Mouse (Mus musculus) heart, postnatal 36 days (tissue): Measurements from ENCODE around the gene Ddit4. TPM values are rescaled to one million over a fixed set of nuclear protein-coding genes. Genes with fewer than 3 reads are reported as not detected.
A peak's percentile ranks its signal among the peaks of the same experiment; 100 is the strongest.

Source experiments
- DNase-seq, 2 experiments: peaks; one replicate each; pipeline ENCODE4 v3.0.0; 2021 to 2022
- intact Hi-C: fragments of 180-260 bp; cut with DNase I; formaldehyde crosslinking; loops from one replicate; pipeline ENCODE4 v1.15.1; 2025
- total RNA-seq, 2 experiments: library from RNA; stranded (reverse); gene quantifications; 2 replicates each; pipeline ENCODE4 v1.2.3; 2021

Ddit4 gene
- total RNA-seq, 2 experiments from 2014 or later = 37.1 to 64.2 TPM

DNA sequence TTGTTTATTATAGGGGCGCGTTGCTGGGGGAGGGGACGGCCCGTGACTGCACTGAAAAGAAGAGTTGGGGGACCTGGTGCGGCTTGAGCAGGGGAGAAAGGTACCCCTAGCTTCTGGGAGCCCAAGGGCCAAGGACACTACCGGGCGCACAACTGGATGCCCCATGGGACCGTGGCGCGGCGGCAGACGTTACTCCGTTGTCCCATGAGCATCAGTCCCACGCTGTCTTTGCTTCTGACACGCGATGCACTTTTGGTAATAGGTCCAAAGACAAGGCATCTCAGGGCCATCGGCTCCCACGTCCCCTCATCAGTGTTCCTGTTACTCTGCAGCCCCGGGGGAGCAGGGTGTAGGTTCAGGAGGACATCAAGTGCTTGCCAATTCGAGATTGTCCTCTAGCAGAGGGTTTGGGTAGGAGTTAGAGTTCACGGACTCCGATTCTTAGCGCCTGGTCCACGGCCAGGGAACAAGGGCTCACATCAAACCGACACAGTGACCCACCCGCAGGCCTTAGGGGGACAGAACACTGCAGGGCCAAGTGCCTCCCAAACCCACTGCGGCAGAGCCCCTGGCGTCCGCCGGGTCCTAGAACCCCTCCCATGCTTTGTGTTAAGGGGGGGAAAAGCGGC is 632 bp upstream of the Ddit4 start:
- intact Hi-C loops = loop anchor here (1.0 kb wide), 1 partner anchor 22 kb away; no protein-coding TSS in a partner anchor
- DNase-seq = peak; percentile 76 to 84

DNA sequence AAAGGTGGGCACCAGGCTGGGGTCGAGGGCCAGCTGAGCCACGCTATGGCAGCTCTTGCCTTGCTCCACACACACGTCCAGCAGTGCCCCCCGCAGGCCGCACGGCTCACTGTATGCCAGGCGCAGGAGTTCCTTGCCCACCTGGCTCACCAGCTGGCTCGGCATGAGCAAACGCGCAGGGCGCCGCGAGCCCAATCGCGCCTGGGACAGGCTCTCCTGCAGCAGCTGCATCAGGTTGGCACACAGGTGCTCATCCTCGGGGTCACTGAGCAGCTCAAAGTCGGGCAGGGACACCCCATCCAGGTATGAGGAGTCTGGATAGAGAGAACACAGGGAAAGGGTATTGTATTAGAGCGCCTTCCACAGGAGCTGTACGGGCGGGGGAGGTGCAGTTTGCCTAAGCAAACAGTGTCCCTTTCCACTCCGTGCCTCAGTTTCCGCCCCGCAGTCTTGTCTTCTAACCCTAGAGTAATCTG is 880 bp downstream of the Ddit4 start:
- intact Hi-C loops = loop anchor here (1.0 to 2.0 kb wide), 3 partner anchors 20 to 55 kb away; partner anchors contain the start of genes Anapc16 and Ascc1
- peak; percentile 77 to 84 for DNase-seq

DNA sequence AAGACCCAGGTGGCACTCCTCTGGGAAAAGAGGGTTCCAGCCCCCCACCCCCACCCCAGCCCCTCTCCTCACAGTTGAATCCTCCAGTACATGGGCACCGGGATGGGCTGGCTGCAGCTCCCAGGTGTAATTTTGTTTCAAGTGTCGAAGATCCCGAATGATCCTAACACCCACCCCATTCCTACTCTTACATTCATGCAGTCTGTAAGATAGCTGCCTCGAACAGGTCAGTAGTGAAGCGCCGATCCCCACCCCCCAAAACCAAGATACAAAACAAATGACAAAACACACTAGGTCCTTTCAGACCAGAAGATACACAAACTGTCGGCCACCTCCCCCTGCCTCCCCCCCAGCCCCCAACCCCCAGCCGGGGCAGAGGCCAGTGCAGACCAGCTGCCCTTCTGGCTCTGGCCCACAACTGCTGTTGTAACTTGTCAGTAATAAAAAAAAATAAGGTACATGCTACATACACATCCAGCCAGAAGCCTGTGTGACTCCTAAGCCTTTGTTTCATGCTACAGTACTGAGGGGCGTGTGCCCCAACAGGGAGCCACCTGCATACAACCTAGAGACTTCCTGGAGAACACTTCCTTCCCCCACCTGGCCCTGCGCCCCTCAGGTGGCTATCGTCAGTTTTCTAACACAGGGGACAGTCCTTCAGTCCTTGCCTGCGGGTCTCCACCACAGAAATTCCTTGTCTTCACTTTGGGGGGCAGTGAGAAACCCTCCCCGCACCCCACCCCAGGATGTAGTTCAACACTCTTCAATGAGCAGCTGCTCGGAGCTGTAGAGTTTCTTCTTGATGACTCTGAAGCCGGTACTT is 1.6 kb downstream of the Ddit4 start:
- DNase-seq = no peak
- intact Hi-C loops = loop anchor here (2.0 kb wide), 3 partner anchors 21 to 53 kb away; partner anchors contain the start of genes Anapc16 and Ascc1

DNA sequence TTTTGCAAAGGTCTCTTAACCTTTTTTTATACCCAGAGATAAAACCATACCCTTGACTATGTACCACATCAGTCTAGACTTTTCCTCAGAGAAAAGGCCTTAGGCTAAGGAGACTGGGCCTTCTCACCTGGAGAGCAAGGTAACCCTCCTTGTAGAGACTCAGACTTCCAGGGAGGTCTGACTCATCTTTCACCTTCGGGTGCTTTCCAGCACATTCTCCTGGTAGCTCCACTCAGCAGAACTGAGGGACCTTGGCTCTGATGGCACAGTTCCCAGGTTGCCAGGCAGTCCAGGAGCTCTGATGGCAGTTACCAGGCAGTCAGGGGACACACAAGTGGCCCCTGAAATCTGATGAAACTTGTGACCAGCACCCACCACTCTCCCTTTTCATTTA is 2.4 kb downstream of the Ddit4 start:
- peak in 1 of 2 experiments; percentile 60 for DNase-seq

DNA sequence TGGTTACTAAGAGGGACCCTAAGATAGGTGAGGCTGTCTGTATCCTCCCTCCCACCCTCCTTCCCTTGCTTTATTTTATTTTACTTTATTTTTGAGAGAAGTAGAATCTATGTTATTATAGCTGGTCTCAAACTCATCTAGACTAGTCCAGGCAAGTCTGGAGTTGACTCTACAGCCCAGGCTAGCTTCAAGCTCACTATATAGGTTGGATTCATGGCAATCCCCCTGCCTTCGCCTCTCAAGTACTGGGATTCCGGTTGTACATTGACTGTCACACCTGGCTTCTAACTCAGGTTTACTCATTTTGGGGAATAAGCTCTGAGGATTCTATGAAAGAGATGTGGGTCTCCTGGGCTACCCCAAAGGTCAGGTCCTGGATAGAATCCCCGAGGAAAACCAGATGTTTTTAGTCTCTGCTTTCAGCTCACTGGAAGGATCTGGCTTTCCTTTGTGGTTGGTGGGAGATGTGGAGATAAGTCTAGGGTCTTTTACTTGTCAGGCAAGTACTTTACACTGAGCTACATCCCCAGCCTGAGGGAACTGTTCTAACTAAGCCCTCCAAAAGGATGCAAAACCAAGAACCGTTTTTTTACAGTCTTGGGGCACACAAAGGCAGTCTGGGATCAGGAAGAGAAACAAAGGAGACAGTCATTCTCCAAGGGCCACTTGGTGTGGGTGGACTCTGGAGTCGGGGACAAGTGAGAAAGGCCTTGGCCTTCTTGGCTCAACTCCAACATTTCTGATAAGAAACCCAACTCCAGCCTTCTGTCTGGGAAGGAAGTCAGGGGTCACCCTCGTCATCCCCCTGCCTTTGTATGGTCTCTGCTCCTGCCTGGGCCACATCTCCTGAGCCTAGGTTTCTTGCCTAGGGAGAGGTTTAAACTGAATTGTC is 3.0 kb downstream of the Ddit4 start:
- DNase-seq = peak; percentile 57 to 73
- intact Hi-C loops = loop anchor here (2.0 kb wide), 1 partner anchor 30 kb away; no protein-coding TSS in a partner anchor

More for the DNA sequence above, 2.4 kb downstream of the Ddit4 start:
- intact Hi-C loops = loop anchor here (2.0 kb wide), 1 partner anchor 30 kb away; no protein-coding TSS in a partner anchor

DNA sequence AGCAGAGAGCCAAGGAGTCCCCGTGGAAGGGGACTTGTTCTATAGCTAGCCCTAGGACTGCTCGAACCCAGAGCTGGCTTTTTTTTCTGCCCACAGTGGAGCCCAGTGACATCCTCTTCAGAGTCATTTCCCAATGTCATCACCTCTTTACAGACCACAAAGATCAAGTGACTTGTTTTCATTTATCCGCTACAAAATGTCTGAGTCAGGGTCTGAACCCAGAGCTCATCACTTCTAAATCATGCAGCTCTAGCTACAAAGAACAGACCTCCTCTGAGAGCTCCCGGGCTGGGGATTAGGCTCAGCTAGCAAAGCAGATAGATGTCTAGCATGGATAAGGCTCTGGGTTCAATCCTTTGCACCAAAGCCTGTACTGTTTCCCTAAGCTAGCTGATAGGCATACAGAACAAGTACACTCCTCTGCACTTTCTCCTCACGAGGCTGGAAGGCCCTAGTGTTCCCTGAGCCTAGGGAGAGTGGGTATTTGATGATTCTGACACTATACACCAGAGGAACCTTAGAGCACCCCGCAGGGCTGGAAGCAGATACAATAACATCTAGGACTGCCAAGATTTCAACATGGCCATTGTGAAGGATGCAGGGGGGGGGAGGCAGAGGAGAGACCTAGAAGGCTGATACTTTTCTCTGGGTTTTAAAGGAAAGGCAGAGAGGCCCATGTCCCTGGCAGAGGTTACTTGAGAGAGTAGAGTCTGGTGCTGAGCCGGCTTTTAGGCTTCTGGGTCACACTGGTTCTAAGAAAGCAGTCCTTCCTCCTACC is 4.1 kb downstream of the Ddit4 start:
- peak in 1 of 2 experiments; percentile 62 for DNase-seq
- intact Hi-C loops = loop anchor here (2.0 kb wide), 1 partner anchor 29 kb away; no protein-coding TSS in a partner anchor

DNA sequence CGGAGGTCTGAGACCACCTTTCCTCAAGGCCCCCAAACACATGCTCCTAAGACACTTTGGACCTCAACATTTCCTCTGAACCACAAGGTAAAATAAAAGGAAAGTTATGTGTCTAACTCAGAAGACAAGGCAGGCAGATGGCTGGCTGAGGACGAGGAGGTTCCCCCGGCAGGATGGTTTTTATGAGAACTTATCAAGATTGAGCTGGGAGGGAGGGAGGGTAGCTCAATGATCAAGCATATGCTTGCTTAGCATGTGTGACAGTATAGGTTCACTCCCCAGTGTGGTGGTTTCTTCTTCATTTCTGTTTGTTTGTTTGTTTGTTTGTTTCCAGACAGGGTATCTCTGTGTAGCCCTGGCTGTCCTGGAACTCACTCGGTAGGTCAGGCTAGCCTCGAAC is 5.3 kb downstream of the Ddit4 start:
- DNase-seq = no peak
- intact Hi-C loops = no loop called here

DNA sequence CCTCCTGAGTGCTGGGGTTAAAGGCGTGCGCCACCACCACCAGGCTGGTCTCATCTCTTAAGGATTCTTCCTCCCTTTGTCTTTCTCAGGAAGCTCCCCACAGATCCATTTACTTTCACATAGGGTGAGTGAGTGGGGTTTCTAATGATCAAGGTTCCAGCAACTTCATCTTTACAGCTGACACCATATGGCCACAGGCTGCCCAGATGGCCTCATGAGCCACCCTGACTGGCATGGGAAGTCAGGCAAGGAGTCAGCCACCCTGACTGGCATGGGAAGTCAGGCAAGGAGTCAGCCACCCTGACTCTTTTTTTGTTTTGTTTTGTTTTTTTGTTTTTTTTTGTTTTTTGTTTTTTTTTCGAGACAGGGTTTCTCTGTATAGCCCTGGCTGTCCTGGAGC is 6.2 kb downstream of the Ddit4 start:
- intact Hi-C loops = no loop called here

DNA sequence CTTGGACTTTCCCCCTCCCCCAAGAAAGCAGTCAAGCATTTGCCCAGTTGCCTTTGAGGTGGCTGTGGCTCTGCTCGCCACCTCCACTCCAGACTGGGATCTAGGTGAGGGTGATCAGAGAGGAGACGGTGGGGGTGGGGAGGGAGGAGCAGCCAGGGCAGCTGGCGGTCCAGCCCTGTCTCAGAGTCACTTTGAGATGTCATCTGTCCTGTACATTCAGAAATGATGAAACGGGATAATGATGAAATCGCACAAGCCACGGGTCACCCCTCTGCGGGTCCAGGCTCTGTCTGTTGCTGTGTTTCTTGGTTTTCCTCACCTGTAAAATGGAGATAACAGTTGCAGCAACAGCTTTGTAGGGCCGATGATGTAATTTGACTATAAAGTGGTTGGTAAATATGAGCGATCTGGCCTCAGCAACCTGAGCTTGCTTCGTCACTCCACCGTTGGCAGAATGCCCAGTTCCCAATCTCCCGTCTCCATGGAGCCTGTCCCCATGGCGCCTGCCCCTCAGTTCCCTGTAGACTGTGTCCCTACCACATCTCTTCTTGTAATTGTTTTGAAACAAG is 8.1 kb downstream of the Ddit4 start:
- intact Hi-C loops = no loop called here
- DNase-seq = peak; percentile 74 to 75

More for the DNA sequence above, 6.2 kb downstream of the Ddit4 start:
- DNase-seq = no peak

DNA sequence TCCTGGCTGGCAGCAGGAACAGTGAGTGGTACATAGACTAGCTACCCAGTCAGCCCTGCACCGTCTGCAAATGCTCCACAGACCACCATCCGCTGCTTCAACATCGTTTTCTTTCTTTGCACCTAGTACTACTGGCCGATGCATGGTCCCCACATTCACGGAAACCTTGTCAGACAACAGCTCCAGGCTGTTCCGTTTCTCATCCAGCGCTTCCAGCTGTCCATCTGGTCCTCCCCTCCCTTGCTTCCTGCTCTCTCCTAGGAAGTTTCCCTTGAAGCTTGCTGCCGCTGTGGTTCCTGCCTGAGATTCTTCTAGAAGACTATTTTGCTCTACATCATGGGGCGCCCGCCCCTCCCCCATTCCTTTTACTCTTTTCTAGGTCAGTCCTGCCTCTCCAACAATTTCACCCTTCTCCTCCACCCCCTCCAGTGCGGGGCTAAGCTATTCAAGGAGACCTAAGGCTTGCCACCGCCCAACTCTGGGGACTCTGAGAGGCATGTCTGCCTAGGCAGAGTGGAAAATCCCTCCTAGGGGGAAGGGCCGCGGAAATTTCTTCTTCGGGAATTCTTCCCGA is 8.7 kb downstream of the Ddit4 start:
- intact Hi-C loops = no loop called here

DNA sequence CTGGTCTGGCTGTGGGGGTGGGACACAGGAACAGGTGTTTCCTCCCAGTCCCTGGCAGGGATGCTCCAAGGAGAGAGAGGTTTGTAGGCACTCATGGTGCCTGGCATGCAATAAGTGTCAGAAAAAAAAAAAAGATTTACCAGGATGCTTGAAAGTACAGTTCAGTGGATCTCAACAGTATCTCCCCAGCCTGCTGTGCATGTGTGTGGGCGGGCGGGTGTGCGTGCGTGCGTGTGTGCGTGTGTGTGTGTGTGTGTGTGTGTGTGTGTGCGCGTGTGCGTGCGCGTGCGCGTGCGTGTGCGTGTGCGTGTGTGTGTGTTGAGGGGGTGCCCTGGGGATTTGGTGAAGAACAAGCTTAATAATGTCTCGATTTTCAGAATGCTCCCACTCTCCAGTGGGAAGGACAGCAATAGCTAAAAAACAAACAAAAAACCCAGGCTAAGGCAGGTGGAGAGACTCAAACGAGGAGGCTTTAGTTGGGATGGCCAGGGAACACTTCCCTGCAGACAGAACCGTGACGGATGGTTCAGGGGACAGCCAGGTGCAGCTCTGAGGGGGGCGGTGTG is 9.3 kb downstream of the Ddit4 start:
- intact Hi-C loops = no loop called here
- DNase-seq = no peak

More for the DNA sequence above, 8.7 kb downstream of the Ddit4 start:
- peak; percentile 61 to 67 for DNase-seq

DNA sequence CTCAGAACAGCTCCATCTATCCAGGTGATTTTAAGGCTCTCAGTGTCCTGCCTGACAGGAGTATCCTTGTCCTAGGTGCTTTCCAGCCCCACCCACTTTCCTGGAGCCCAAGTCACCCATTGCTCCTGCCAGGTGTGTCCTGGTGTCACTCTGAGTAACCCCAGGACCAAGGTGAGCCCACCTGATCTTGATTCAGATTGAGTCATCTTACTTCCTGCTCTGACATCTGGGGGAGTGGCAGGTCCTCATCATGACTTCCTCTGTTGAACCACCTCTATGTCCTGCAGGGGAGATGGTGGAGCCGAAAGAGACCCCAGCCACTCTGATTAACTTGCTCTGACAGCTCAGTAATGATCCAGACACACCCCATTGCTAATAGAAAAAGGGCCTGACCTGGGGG is 12.6 kb downstream of the Ddit4 start:
- intact Hi-C loops = loop anchor here (2.0 kb wide), 1 partner anchor 14 kb away; no protein-coding TSS in a partner anchor
- DNase-seq = no peak

DNA sequence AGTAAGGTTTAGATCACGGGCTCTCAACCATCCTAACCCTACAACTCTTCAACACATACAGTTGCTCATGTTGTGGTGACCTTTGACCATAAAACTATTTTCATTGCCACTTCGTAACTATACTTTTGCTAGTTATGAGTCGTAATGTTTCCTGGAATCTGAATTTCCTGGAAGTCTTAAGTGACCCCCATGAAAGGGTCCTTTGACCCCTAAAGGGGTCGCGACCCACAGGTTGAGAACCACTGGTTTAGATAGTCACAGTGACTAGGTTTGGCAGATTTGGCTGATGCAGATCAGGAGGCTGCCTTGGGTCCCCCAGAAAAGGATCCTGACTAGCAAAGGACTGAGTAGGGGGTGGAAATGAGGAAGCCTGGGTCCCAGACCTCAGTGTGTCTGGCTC is 13.0 kb downstream of the Ddit4 start:
- DNase-seq = no peak
- intact Hi-C loops = loop anchor here (2.0 kb wide), 1 partner anchor 14 kb away; no protein-coding TSS in a partner anchor

DNA sequence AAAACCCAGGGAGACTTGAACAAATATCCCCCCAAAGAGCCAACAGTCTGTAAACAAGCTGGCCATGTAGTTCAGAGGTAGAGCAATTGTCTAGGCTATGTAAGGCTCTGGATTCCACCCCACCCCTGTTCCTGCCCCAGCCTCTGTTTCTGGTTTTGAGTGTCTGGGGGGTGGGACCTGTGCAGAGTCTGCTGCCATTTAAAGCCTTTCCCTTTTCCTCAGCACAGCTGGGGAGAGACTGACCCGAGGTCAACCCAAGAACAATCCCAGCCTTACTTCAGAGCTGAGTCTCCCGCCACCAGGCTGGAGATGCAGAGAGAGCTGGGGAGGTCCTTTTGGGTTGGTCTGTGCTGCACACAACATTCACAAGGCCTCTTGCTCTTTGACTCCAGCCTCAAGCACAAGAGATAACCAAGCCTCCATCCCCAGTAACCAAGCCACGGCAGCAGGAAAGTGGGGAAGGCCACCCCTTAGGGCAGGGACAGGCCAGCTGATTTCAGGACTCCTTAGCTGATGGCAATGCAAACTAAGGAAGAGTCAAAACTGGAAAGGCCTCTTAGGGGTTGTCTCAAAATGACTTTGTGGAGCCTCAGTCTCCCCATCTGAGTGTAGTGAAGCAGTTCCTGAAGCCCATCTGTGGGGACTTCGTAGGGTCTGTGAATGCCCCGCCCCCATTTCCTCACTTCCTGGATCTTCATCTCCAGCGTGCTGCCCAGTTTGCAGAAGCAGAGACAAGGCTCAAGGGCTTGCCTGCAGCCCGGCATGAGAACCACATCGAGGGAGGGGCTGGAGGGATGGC is 15.4 kb downstream of the Ddit4 start:
- no peak for DNase-seq

DNA sequence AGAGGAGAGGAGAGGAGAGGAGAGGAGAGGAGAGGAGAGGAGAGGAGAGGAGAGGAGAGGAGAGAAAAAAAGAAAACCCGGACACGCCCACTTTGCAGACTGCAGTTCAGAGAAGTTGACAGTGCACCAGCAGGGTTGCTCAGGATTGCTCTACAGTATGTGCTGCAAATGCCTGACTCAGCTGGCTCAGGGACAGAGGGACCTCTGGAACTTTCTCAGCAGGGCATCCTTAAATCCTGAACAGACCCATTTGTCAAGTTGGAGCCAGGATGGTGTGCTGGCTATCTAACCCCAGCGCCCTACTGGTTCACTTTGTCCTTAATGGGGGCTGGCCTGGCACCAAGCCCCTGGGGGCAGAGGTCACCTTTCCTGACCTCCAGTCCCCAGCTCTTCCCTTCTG is 17.6 kb downstream of the Ddit4 start:
- intact Hi-C loops = no loop called here
- DNase-seq = no peak

More for the DNA sequence above, 15.4 kb downstream of the Ddit4 start:
- intact Hi-C loops = no loop called here

DNA sequence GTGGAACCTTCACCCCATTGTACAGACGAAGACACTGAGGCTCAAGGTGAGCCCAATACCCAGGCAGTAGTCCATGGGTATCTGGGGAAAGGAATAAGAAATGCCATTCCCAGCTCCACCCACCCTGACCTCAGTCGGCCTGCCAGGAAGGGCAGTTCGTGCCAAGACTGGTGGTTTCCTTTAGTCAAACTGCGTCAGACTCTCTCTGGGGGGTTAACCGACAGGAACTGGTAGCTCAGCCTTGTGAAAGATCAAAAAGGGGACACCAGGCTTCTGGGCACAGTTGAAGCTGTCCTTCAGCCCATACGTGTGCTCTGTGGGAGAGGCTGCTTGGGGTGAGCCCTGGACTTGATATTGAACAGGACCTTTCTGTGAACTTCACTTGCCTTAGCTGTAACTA is 19.1 kb downstream of the Ddit4 start:
- DNase-seq = no peak
- intact Hi-C loops = no loop called here

DNA sequence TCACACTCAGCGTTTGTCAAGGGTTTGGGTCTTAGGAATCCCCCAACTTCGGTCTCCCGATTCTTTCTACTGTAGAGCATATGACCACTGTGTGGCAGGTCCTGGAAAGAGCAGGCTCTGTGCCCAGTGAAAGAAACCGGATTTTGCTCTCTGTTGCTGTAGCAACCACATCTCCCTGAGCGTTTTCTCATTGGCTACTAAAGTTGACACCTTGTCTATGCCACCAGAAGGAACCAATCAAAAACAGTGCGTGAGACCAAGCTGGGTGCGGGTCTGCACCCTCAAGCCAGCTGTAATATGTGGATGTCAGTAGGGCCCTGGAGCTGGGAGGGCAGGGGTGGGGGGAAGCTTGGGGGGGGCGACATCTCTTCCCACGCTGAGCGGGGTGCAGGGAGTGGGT is 20.6 kb downstream of the Ddit4 start:
- DNase-seq = no peak
- intact Hi-C loops = no loop called here

DNA sequence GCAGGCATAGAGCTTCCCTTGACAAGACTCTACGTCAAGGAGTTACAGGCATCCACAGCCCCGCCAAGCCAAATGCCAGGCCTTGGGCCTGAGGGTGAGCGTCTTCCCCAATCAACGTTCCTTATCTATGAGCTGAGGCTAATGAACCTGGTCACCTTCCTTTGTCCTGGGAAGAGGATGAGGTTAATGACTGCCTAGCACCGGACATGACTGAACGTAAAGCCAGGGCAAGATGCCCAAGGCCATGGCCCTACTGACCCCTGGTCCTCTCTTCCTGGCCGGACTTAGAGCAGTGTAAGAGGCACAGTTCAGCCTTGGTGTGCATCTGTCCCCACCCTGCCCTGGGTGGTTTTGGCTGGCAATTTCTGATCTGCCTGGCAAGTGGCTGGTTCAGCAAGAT is 22.4 kb downstream of the Ddit4 start:
- intact Hi-C loops = no loop called here
- no peak for DNase-seq
